ENCODE assay signal across 8 mouse cellular contexts in the genomic region with DNA sequence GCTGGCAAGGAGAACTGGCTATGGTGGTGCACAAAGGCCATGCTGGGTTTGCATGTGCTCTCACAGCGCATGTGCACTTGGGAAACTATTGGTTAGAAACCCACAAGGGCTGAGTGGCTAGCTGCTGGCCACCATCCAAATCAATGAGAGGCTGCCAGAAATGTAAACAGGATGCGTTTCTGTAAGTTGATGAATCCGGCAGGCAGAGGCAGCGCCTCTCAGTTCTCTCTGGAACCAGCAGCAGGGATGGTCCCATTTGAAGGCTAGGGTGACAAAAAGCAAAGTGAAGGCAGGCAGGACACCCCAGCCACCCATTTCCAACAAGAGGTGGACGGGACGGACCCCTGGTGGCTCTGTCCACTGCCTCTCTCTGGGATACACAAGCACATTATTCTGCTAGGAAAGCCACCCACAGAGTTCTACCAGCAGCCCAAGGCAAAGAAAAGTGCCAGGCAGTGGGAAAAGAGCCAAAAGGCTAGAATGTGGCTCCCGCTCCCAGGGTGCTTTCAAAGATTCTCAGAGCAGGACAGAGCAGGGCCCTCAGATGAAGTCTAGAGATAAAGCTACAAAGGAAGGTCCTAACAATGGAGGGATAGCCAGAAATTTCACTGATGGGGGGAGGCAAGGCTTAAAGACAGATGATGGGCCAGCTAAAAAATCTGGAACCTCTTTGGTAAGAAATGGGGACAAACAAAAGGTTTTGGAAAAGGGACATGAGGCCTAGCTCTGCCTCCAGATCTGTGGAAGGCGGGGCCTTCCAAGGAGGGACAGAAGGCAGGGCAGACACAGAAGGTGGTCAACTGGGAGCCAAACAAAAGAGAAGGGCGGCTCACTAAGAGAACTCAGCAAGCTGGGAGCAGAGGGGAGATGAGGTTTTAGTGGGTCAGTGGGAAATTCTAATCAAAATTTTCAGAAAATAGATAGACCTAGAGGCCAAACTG. TPM values are rescaled to one million over a fixed set of nuclear protein-coding genes. Genes with fewer than 3 reads are reported as not detected.
DNase-seq lines count a peak whose midpoint lies in the region; ATAC-seq and TF ChIP-seq lines count a peak whose summit lies in the region.

No protein-coding gene starts in this region.

- H3K4me3 ChIP-seq in forebrain, embryonic 15.5 days = no peak overlapping the region
- no peak overlapping the region for H3K4me3 ChIP-seq in hindbrain, embryonic 16.5 days (ENCODE audit: low read length)
- no peak overlapping the region for H3K4me3 ChIP-seq in lung, postnatal 0 days (ENCODE audit: low read depth, low read length)
- no peak overlapping the region for H3K4me3 ChIP-seq in thymus, adult 2 months (ENCODE audit: control insufficient read depth, insufficient read depth, low read length)

- no peak for TF ChIP-seq POLR2A in thymus, adult 2 months (IDR thresholded peaks at IDR 0.05; ENCODE audit: control insufficient read depth, extremely low read depth, insufficient read depth, low read length, poor library complexity)

- H3K9me3 ChIP-seq in forebrain, embryonic 15.5 days = no peaks in the 10 kb centered on the region
- H3K9me3 ChIP-seq in hindbrain, embryonic 16.5 days (ENCODE audit: control insufficient read depth, low read length) = no peaks in the 10 kb centered on the region
- no peaks in the 10 kb centered on the region for H3K9me3 ChIP-seq in lung, postnatal 0 days (ENCODE audit: low read length)

- H3K9ac ChIP-seq in forebrain, embryonic 15.5 days (replicated peaks) = no peak overlapping the region
- peak overlapping the region; percentile 25; the same call in 1 of the 2 replicates for H3K9ac ChIP-seq in hindbrain, embryonic 16.5 days (ENCODE audit: low read depth, low read length)
- H3K9ac ChIP-seq in lung, postnatal 0 days (replicated peaks; ENCODE audit: low read depth) = no peak overlapping the region

- TF ChIP-seq EP300 in lung, postnatal 0 days (IDR thresholded peaks at IDR 0.05) = 0 out of 2 replicates have a peak, but pooled peaks have one; percentile 33

- no peaks in the 10 kb centered on the region for H3K36me3 ChIP-seq in forebrain, embryonic 15.5 days
- no peaks in the 10 kb centered on the region for H3K36me3 ChIP-seq in hindbrain, embryonic 16.5 days (ENCODE audit: control insufficient read depth, insufficient read depth, low read length)
- H3K36me3 ChIP-seq in lung, postnatal 0 days (ENCODE audit: insufficient read depth, low read length) = no peaks in the 10 kb centered on the region
- no peaks in the 10 kb centered on the region for H3K36me3 ChIP-seq in thymus, adult 2 months (ENCODE audit: control insufficient read depth, insufficient read depth, low read length)

- peak overlapping the region; percentile 22 for H3K4me2 ChIP-seq in forebrain, embryonic 15.5 days (replicated peaks)
- peak overlapping the region; percentile 25; the same call in 1 of the 2 replicates for H3K4me2 ChIP-seq in hindbrain, embryonic 16.5 days (ENCODE audit: low read length)
- H3K4me2 ChIP-seq in lung, postnatal 0 days (replicated peaks; ENCODE audit: low read depth, low read length) = no peak overlapping the region

- no peaks in the 10 kb centered on the region for H3K27me3 ChIP-seq in forebrain, embryonic 15.5 days
- no peaks in the 10 kb centered on the region for H3K27me3 ChIP-seq in hindbrain, embryonic 16.5 days (replicated peaks; ENCODE audit: control insufficient read depth, insufficient read depth, low read length)
- H3K27me3 ChIP-seq in lung, postnatal 0 days (replicated peaks; ENCODE audit: insufficient read depth, low read length) = no peaks in the 10 kb centered on the region
- H3K27me3 ChIP-seq in thymus, adult 2 months (ENCODE audit: control insufficient read depth, insufficient read depth, low read length) = no peaks in the 10 kb centered on the region

- H3K4me1 ChIP-seq in forebrain, embryonic 15.5 days = peaks cover 62% of the 10 kb centered on the region
- H3K4me1 ChIP-seq in hindbrain, embryonic 16.5 days (ENCODE audit: control insufficient read depth, insufficient read depth, low read depth, low read length) = peaks cover 42% of the 10 kb centered on the region
- peaks cover 42% of the 10 kb centered on the region for H3K4me1 ChIP-seq in lung, postnatal 0 days (ENCODE audit: insufficient read depth, low read depth, low read length)
- peaks cover 29% of the 10 kb centered on the region for H3K4me1 ChIP-seq in thymus, adult 2 months (replicated peaks; ENCODE audit: control insufficient read depth, insufficient read depth, low read length)

- peak; percentile 83 for ATAC-seq in forebrain, embryonic 15.5 days (replicated peaks)
- ATAC-seq in hindbrain, embryonic 16.5 days = peak; percentile 79
- peak; percentile 76 for ATAC-seq in lung, postnatal 0 days

- peak overlapping the region; percentile 96 for H3K27ac ChIP-seq in forebrain, embryonic 15.5 days (replicated peaks)
- H3K27ac ChIP-seq in hindbrain, embryonic 16.5 days (ENCODE audit: low read depth, low read length) = peak overlapping the region; percentile 87
- peak overlapping the region; percentile 83 for H3K27ac ChIP-seq in lung, postnatal 0 days (ENCODE audit: low read length)
- H3K27ac ChIP-seq in thymus, adult 2 months (ENCODE audit: control insufficient read depth, insufficient read depth, low read length) = no peak overlapping the region

- peak; percentile 91 for DNase-seq in Muller cell, postnatal 12 days (ENCODE audit: inconsistent ontology term)
- peak; percentile 50 to 61 for DNase-seq in cerebellum, adult 18-20 months
- peak; percentile 45 for DNase-seq in left cerebral cortex, adult 11 months (ENCODE audit: low spot score)
- DNase-seq in lung, postnatal 0 days (ENCODE audit: low spot score) = peak; percentile 86
- peak; percentile 33 for DNase-seq in retina, postnatal 7 days (ENCODE audit: low read depth, low spot score)
- DNase-seq in thymus, adult 2 months = no peak

- TF ChIP-seq CTCF in lung, postnatal 0 days (IDR thresholded peaks at IDR 0.05) = peak; percentile 26
- TF ChIP-seq CTCF in thymus, adult 2 months (IDR thresholded peaks at IDR 0.05; ENCODE audit: borderline replicate concordance, control insufficient read depth, extremely low read depth, insufficient read depth, low read length, poor library complexity) = no peak

- WGBS in forebrain, embryonic 15.5 days = 9% methylated on average over 9 of the region's 9 CpGs
- 31% methylated on average over 9 of the region's 9 CpGs for WGBS in hindbrain, embryonic 16.5 days
- 9% methylated on average over 9 of the region's 9 CpGs for WGBS in lung, postnatal 0 days
- 74% methylated on average over 9 of the region's 9 CpGs for WGBS in thymus, adult 2 months

RNA-seq across cellular contexts. Expression of a gene that starts 39.0 kb away (rescaled TPM):
- polyA plus RNA-seq in forebrain, embryonic 15.5 days (2015; fragmentation: Nextera tagmentation; extraction: Ambion mirVana) = 26.3 and 65.4 TPM in 2 replicates
- 10.3 and 11.1 TPM in 2 replicates for polyA plus RNA-seq in hindbrain, embryonic 16.5 days (2015; fragmentation: Nextera tagmentation; extraction: Ambion mirVana)
- 25.4 and 32.0 TPM in 2 replicates for polyA plus RNA-seq in lung, postnatal 0 days (2015; fragmentation: Nextera tagmentation; extraction: Ambion mirVana)
- polyA plus RNA-seq in thymus, adult 2 months (2012; rRNA removed) = 68.1 and 69.0 TPM in 2 replicates
